Mouse (Mus musculus) embryonic facial prominence, embryonic 15.5 days (tissue): ENCODE results near the gene Ptpn6. TPM values are rescaled to one million over a fixed set of nuclear protein-coding genes. Genes with fewer than 3 reads are reported as not detected.

Experiments
- ATAC-seq: fragments of 200-750 bp; cut with Nextera tagmentation; 2 replicates; pipeline ENCODE4 v1.8.0; 2017; ENCODE audit warnings: low read depth, moderate TSS enrichment; ENCODE audit not compliant: insufficient number of reproducible peaks, low FRiP score, low TSS enrichment
- H3K27ac ChIP-seq: fragments of 300-500 bp; sonication (generic); replicated peaks from 2 replicates; pipeline ENCODE4 v1.5.1; 2015; ENCODE audit warnings: mild to moderate bottlenecking, inconsistent platforms
- H3K27me3 ChIP-seq: fragments of 300-500 bp; sonication (generic); 2 replicates; pipeline ENCODE4 v1.6.1; 2015; ENCODE audit warnings: inconsistent platforms
- H3K36me3 ChIP-seq: fragments of 300-500 bp; sonication (generic); 2 replicates; pipeline ENCODE4 v1.6.1; 2015; ENCODE audit warnings: mild to moderate bottlenecking, inconsistent platforms
- H3K4me1 ChIP-seq: fragments of 300-500 bp; sonication (generic); 2 replicates; pipeline ENCODE4 v1.6.1; 2015; ENCODE audit warnings: inconsistent platforms
- H3K4me2 ChIP-seq: fragments of 300-500 bp; sonication (generic); replicated peaks from 2 replicates; pipeline ENCODE4 v1.6.1; 2015; ENCODE audit warnings: mild to moderate bottlenecking, inconsistent platforms
- H3K4me3 ChIP-seq: fragments of 300-500 bp; sonication (generic); replicated peaks from 2 replicates; pipeline ENCODE4 v1.5.1; 2015; ENCODE audit warnings: mild to moderate bottlenecking, inconsistent platforms
- H3K9ac ChIP-seq: fragments of 300-500 bp; sonication (generic); 2 replicates; pipeline ENCODE4 v1.6.1; 2015; ENCODE audit warnings: inconsistent platforms
- H3K9me3 ChIP-seq: fragments of 300-500 bp; sonication (generic); replicated peaks from 2 replicates; pipeline ENCODE4 v1.6.1; 2016; ENCODE audit warnings: inconsistent platforms
- WGBS: fragments of 180-500 bp; shearing (Covaris S2); methylation state at CpG from one replicate; pipeline ENCODE4 v1.1.7; 2015; 5-methylcytosine and 5-hydroxymethylcytosine counted together
- polyA plus RNA-seq: library from polyadenylated mRNA; unstranded; fragments of >200 nt; fragmentation: Nextera tagmentation; extraction: Ambion mirVana; gene quantifications from 2 replicates; pipeline ENCODE4 v1.2.1, GENCODE M21; 2015

The Ptpn6 gene
- polyA plus RNA-seq, 1 experiment from 2014 or later = 19.9 TPM

DNA sequence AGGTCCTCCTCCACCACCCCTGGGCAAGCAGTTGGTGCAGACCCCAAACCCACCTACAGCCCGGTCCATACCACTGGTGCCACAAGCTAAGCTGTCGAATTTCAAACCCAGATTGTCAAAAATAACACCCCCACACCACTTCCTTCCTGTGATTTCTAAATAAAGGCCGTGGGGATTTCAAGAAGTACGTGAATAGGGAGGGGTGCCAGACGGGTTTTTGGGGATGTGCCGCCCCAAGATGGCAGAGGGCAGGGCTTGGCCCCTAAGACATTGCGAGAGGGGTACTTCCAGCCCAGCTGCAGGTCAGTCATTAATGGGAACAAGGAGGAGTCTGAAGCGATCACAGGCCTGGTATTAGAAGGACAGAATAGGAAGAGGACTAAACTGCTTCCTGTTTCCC lies 15.0 kb downstream of the Ptpn6 start:
- WGBS = 75% methylated on average over 8 of the region's 8 CpGs
- Histone ChIP-seq H3K9me3 (no peaks in the 10 kb centered on the region), H3K36me3 (no peaks in the 10 kb centered on the region), H3K9ac (no peak overlapping the region), H3K27me3 (no peaks in the 10 kb centered on the region), H3K4me2 (no peak overlapping the region), H3K27ac (no peak overlapping the region), H3K4me1 (no peaks in the 10 kb centered on the region), H3K4me3 (no peak overlapping the region)
- ATAC-seq = no peak

DNA sequence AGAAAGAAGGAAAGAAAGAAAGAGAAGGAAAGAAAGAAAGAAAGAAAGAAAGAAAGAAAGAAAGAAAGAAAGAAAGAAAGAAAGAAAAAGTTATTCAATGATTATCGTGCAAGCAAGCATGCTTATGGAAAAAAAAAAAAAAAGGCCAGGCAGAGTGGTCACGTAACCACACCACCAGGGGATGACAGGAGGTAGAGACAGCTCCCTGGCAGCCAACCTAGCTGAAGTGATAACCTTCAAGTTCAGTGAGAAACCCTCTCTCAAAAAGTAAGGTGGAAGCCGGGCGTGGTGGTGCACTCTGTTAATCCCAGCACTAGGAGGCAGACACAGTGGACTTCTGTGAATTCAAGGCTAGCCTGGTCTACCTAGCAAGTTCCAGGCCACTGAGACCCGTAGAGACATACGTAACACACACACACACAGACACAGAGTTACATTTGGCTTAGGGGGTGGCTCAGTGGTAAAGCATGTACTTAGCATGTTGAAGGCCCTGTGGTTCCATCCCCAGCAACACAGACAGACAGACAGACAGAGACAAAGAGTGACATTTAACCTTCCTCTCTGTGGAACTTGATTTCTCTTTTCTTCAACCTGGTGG lies 15.5 kb downstream of the Ptpn6 start:
- no peak overlapping the region for H3K4me2 ChIP-seq
- H3K4me3 ChIP-seq = no peak overlapping the region
- 88% methylated on average over 6 of the region's 6 CpGs for WGBS
- no peak overlapping the region for H3K9ac ChIP-seq
- H3K27ac ChIP-seq = no peak overlapping the region
- no peak for ATAC-seq
- no peaks in the 10 kb centered on the region for H3K4me1 ChIP-seq
- H3K36me3 ChIP-seq = no peaks in the 10 kb centered on the region
- H3K27me3 ChIP-seq = no peaks in the 10 kb centered on the region
- no peaks in the 10 kb centered on the region for H3K9me3 ChIP-seq

DNA sequence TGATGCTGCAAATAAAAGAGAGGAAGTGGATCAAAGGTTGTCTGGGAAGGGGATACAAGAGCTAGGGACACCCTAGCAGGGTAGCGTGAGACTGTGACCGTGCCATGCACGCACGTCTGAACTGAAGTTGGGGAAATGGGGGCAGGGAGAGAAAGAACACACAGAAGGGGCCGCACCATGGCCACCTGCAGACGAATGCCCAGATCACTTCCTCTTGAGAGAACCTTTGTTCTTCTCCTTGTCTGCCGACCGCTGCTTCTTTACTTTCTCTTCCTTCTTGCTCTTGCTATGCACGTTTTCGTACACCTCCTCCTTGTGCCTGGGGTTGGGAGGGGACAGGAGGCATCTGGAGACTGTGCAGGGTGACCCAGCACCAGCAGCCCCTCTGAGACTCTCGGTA lies 17.6 kb downstream of the Ptpn6 start:
- Histone ChIP-seq H3K27me3 (no peaks in the 10 kb centered on the region), H3K9me3 (no peaks in the 10 kb centered on the region), H3K4me2 (no peak overlapping the region), H3K36me3 (peaks cover 11% of the 10 kb centered on the region), H3K4me3 (no peak overlapping the region), H3K9ac (no peak overlapping the region), H3K4me1 (peaks cover 6% of the 10 kb centered on the region; the same call in 1 of the 2 replicates), H3K27ac (no peak overlapping the region)
- ATAC-seq = no peak
- 64% methylated on average over 11 of the region's 11 CpGs for WGBS

DNA sequence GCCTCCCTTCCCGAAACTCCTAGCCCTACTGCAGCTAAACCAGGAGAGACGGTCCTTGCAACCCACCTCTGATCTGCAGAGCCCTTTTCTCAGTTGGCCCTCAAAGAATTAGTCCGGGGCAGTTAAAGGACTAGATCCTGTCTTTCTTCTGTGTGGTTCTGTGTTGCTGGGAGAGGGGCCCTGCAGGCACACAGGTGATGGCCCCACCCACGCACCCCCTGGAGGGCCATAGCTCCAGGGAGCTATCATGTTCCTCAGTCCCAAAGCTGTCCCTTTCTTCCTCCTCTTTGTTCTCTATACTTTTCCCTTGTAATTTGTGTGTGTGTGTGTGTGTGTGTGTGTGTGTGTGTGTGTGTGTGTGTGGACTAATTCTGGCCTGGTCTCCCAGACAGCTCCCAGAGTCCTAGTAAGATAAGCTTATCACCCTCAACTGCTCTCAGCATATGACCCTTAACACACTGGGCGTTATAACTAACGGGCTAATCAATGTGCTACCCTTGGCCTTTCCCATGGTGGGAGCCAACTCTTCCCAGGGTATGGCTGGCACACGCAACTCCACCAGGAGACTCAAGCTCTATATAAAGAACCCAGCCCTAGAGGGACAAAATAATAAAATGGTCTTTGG lies 19.0 kb downstream of the Ptpn6 start:
- WGBS = 50% methylated on average over 7 of the region's 7 CpGs
- Histone ChIP-seq H3K4me2 (peak overlapping the region; percentile 32), H3K27ac (peak overlapping the region; percentile 78)

DNA sequence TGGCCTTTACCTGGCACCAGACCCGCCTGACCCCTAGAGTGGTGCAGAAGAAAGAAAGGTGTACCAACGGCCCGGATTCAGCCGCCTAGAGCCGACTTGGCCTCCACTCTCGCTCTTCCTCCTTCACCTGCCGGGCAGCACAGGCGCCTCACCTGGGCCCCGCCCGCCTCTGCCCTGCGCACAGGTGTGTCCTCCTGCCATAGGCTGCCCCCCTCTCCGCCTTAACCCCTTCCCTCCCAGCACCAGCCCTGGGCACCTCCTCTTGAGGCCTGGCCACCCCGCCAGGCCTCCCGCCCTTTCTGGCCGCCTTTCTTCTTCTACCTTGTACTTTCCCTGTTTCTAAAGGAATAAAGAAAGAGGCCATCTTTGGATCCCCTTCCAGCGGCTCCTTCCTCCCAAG lies 19.8 kb downstream of the Ptpn6 start:
- Histone ChIP-seq H3K9ac (peak overlapping the region; percentile 26; the same call in 1 of the 2 replicates), H3K4me2 (peak overlapping the region; percentile 32), H3K4me3 (peak overlapping the region; percentile 42), H3K36me3 (peaks cover 33% of the 10 kb centered on the region), H3K4me1 (peaks cover 14% of the 10 kb centered on the region), H3K9me3 (no peaks in the 10 kb centered on the region), H3K27me3 (no peaks in the 10 kb centered on the region), H3K27ac (peak overlapping the region; percentile 78)
- ATAC-seq = peak; percentile 71
- WGBS = 45% methylated on average over 16 of the region's 16 CpGs

More for the DNA sequence above, 19.0 kb downstream of the Ptpn6 start:
- peak; percentile 61 for ATAC-seq
- H3K27me3 ChIP-seq = no peaks in the 10 kb centered on the region
- H3K36me3 ChIP-seq = peaks cover 25% of the 10 kb centered on the region
- no peaks in the 10 kb centered on the region for H3K9me3 ChIP-seq
- peaks cover 6% of the 10 kb centered on the region for H3K4me1 ChIP-seq
- H3K4me3 ChIP-seq = peak overlapping the region; percentile 42
- H3K9ac ChIP-seq = no peak overlapping the region; the same call in 1 of the 2 replicates

GRCm38 (mm10) chr6:124717968-124718367 lies 20.5 kb downstream of the Ptpn6 start:
- Histone ChIP-seq H3K4me2 (peak overlapping the region; percentile 38), H3K27me3 (no peaks in the 10 kb centered on the region), H3K9ac (0 out of 2 replicates have a peak overlapping the region, but pooled peaks have one; percentile 26), H3K4me3 (peak overlapping the region; percentile 42), H3K9me3 (no peaks in the 10 kb centered on the region), H3K27ac (peak overlapping the region; percentile 78), H3K4me1 (peaks cover 21% of the 10 kb centered on the region), H3K36me3 (peaks cover 34% of the 10 kb centered on the region)
- no peak for ATAC-seq
- WGBS = 63% methylated on average over 13 of the region's 13 CpGs

DNA sequence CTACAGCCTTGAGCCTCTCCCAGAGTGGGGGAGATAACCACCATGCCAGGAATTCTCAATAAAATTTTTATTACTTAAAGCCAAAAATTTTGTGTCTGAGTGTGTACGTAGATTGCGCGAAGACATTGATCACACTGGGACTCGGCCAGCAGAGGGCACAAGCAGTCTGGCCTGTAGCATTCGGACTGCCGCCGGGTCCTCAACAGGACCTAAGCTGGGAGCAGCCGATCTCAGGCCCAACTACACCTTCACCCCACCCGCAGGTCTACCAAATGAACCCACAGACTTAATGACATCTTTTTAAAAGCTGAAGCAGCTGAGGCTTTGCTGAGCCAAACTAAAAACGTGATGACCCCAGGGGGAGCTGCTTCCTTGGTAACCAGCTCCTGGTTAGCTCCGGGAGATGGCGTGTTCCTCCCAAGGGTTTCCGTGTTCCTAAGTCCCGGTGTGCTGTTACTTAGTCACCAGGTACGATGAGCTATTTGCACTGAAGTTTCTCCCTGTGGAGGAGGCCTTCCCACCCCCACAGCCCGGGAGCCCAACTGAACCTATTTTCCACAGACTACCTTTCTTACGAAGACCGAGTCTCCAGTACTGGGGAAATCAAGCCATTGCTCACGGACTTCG lies 21.5 kb downstream of the Ptpn6 start:
- Histone ChIP-seq H3K27me3 (no peaks in the 10 kb centered on the region), H3K4me3 (peak overlapping the region; percentile 42), H3K4me1 (peaks cover 25% of the 10 kb centered on the region), H3K27ac (peak overlapping the region; percentile 78; the same call in 1 of the 2 replicates), H3K9ac (no peak overlapping the region), H3K4me2 (peak overlapping the region; percentile 38; the same call in 1 of the 2 replicates), H3K36me3 (peaks cover 34% of the 10 kb centered on the region), H3K9me3 (no peaks in the 10 kb centered on the region)
- no peak for ATAC-seq
- WGBS = 57% methylated on average over 20 of the region's 20 CpGs

DNA sequence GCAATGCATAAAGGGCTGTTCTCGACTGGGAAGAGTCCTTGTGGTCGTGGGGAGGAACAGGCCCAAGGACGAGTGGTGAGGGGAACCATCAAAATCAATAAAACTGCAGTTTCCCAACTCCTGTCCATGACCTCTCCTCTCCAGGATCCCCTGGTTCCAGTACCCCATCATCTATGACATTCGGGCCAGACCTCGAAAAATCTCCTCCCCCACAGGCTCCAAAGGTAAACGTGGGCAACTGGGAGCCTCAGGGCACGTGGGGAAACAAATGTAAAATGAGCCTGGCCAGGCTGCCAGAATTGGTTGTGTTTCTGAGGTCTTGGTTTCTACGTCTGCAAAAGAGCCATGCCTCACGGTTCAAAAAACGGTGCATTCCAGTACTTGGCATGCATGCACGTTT lies 25.6 kb downstream of the Ptpn6 start:
- 6% methylated on average over 11 of the region's 11 CpGs for WGBS
- peak overlapping the region; percentile 84 for H3K4me2 ChIP-seq
- no peaks in the 10 kb centered on the region for H3K27me3 ChIP-seq
- H3K4me1 ChIP-seq = peaks cover 44% of the 10 kb centered on the region
- no peaks in the 10 kb centered on the region for H3K9me3 ChIP-seq
- peak overlapping the region; percentile 91 for H3K4me3 ChIP-seq
- ATAC-seq = no peak
- H3K27ac ChIP-seq = peak overlapping the region; percentile 90
- peaks cover 39% of the 10 kb centered on the region for H3K36me3 ChIP-seq
- H3K9ac ChIP-seq = peak overlapping the region; percentile 84

- Histone ChIP-seq H3K9ac (peak within 1 kb of the TSS; percentile 85), H3K4me3 (peak within 1 kb of the TSS; percentile 91), H3K9me3 (no peaks in the 10 kb centered on the region), H3K4me2 (peak within 1 kb of the TSS; percentile 84), H3K4me1 (peaks cover 44% of the 10 kb centered on the region), H3K27me3 (no peaks in the 10 kb centered on the region), H3K27ac (peak within 1 kb of the TSS; percentile 90), H3K36me3 (peaks cover 45% of the 10 kb centered on the region)
- ATAC-seq = peak; percentile 96
- WGBS = under 1% methylated on average over 74 of the region's 76 CpGs
Observed at GRCm38 (mm10) chr6:124711824-124712782, 26.4 kb downstream of the Ptpn6 start, which contains the start of the genes Emg1 and Phb2. Emg1 (minus strand) TSS chr6:124712178. Phb2 (plus strand) TSS chr6:124712336.

GRCm38 (mm10) chr6:124708289-124708889 lies 30.1 kb downstream of the Ptpn6 start:
- 91% methylated on average over 10 of the region's 10 CpGs for WGBS
- Histone ChIP-seq H3K4me2 (no peak overlapping the region), H3K9ac (no peak overlapping the region), H3K36me3 (peaks cover 41% of the 10 kb centered on the region), H3K4me1 (peaks cover 28% of the 10 kb centered on the region), H3K9me3 (no peaks in the 10 kb centered on the region), H3K27me3 (no peaks in the 10 kb centered on the region), H3K4me3 (no peak overlapping the region), H3K27ac (no peak overlapping the region)
- no peak for ATAC-seq
